Comparison of ENCODE assay signal across 10 mouse cellular contexts in genomic region chr1:170868905-170869283, GRCm38 (mm10). TPM values are rescaled to one million over a fixed set of nuclear protein-coding genes. Genes with fewer than 3 reads are reported as not detected.
A peak's percentile ranks its signal among the peaks of the same experiment; 100 is the strongest.
DNase-seq lines count a peak whose midpoint lies in the region; ATAC-seq and TF ChIP-seq lines count a peak whose summit lies in the region.
"Had no signal": no experiment of that assay in that cellular context is flagged by ENCODE, and none has a peak within 500 bp of the region (broad histone marks: within the 10 kb centered on the region; RNA-seq: fewer than 3 reads in every experiment).

No protein-coding gene starts in this region.

- DNase-seq in left cerebral cortex, adult 2 months (ENCODE audit: extremely low spot score in 1 of 2, low spot score in 2 of 2) = no peak
- DNase-seq in left cerebral cortex, adult 18-20 months (ENCODE audit: low spot score in 2 of 2) = no peak
- DNase-seq in left cerebral cortex, adult 9 months (ENCODE audit: low spot score in 2 of 2) = no peak
- no peak for DNase-seq in spleen, postnatal 10 days (ENCODE audit: low spot score in 2 of 2)
- DNase-seq in urinary bladder, postnatal 10 days (ENCODE audit: low spot score) = no peak

- peak overlapping the region; percentile 76 for H3K4me3 ChIP-seq in left cerebral cortex, adult 2 months
- peak overlapping the region; percentile 90 for H3K4me3 ChIP-seq in embryonic facial prominence, embryonic 13.5 days
- H3K4me3 ChIP-seq in intestine, embryonic 16.5 days (ENCODE audit: low read length) = peak overlapping the region; percentile 67
- H3K4me3 ChIP-seq in neural tube, embryonic 13.5 days = peak overlapping the region; percentile 87

- peaks cover 13% of the 10 kb centered on the region for H3K36me3 ChIP-seq in embryonic facial prominence, embryonic 13.5 days
- no peaks in the 10 kb centered on the region; the same call in 1 of the 2 replicates for H3K36me3 ChIP-seq in intestine, embryonic 16.5 days (ENCODE audit: control insufficient read depth, insufficient read depth, low read length)
- peaks cover 14% of the 10 kb centered on the region for H3K36me3 ChIP-seq in neural tube, embryonic 13.5 days

- 0 out of 2 replicates have a peak overlapping the region, but pooled peaks have one; percentile 50 for H3K27ac ChIP-seq in left cerebral cortex, adult 2 months
- no peak overlapping the region for H3K27ac ChIP-seq in embryonic facial prominence, embryonic 13.5 days
- no peak overlapping the region for H3K27ac ChIP-seq in intestine, embryonic 16.5 days (ENCODE audit: low read length)
- no peak overlapping the region for H3K27ac ChIP-seq in neural tube, embryonic 13.5 days (replicated peaks)

- 18% methylated on average over 14 of the region's 14 CpGs for WGBS in embryonic facial prominence, embryonic 13.5 days
- 17% methylated on average over 14 of the region's 14 CpGs for WGBS in intestine, embryonic 16.5 days
- WGBS in neural tube, embryonic 13.5 days = 21% methylated on average over 14 of the region's 14 CpGs

- H3K4me1 ChIP-seq in embryonic facial prominence, embryonic 13.5 days = peaks cover 8% of the 10 kb centered on the region
- H3K4me1 ChIP-seq in intestine, embryonic 16.5 days (ENCODE audit: control insufficient read depth, insufficient read depth, low read length) = no peaks in the 10 kb centered on the region
- H3K4me1 ChIP-seq in neural tube, embryonic 13.5 days (replicated peaks) = peaks cover 19% of the 10 kb centered on the region

- peak overlapping the region; percentile 66 for H3K9ac ChIP-seq in embryonic facial prominence, embryonic 13.5 days
- H3K9ac ChIP-seq in intestine, embryonic 16.5 days (ENCODE audit: low read depth, low read length) = peak overlapping the region; percentile 62
- peak overlapping the region; percentile 89 for H3K9ac ChIP-seq in neural tube, embryonic 13.5 days

- no peak for ATAC-seq in embryonic facial prominence, embryonic 13.5 days (ENCODE audit: insufficient number of reproducible peaks, insufficient read depth, low FRiP score, low TSS enrichment, low read depth)
- ATAC-seq in intestine, embryonic 16.5 days = peak; percentile 39
- ATAC-seq in neural tube, embryonic 13.5 days (ENCODE audit: low read depth) = peak; percentile 29; the same call in 1 of the 2 replicates

- H3K27me3 ChIP-seq in embryonic facial prominence, embryonic 13.5 days = no peaks in the 10 kb centered on the region
- no peaks in the 10 kb centered on the region for H3K27me3 ChIP-seq in intestine, embryonic 16.5 days (replicated peaks; ENCODE audit: control insufficient read depth, insufficient read depth, low read length)
- no peaks in the 10 kb centered on the region for H3K27me3 ChIP-seq in neural tube, embryonic 13.5 days

- H3K4me2 ChIP-seq in embryonic facial prominence, embryonic 13.5 days = peak overlapping the region; percentile 85
- H3K4me2 ChIP-seq in intestine, embryonic 16.5 days (ENCODE audit: low read depth, low read length) = peak overlapping the region; percentile 66
- H3K4me2 ChIP-seq in neural tube, embryonic 13.5 days = peak overlapping the region; percentile 79

- intact Hi-C loops in left cerebral cortex, adult 2 months (cut with DNase I) = no loop called here

- H3K9me3 ChIP-seq in embryonic facial prominence, embryonic 13.5 days = no peaks in the 10 kb centered on the region
- H3K9me3 ChIP-seq in intestine, embryonic 16.5 days (ENCODE audit: control insufficient read depth, low read length) = no peaks in the 10 kb centered on the region
- no peaks in the 10 kb centered on the region for H3K9me3 ChIP-seq in neural tube, embryonic 13.5 days

- no peak for TF ChIP-seq CTCF in left cerebral cortex, adult 2 months (IDR thresholded peaks at IDR 0.05)

RNA-seq across cellular contexts. Expression of gene Atf6, which starts 1.3 kb away (rescaled TPM):
- 10 to 100 TPM; 52.7 to 59.5 TPM for total RNA-seq in left cerebral cortex, adult 2 months (2021)
- total RNA-seq in left cerebral cortex, adult 18-20 months (2021) = 10 to 100 TPM; 47.1 to 50.7 TPM
- polyA plus RNA-seq in embryonic facial prominence, embryonic 13.5 days (2015; fragmentation: Nextera tagmentation; extraction: Ambion mirVana) = 7.3 and 7.8 TPM in 2 replicates
- 8.0 and 8.4 TPM in 2 replicates for polyA plus RNA-seq in intestine, embryonic 16.5 days (2015; fragmentation: Nextera tagmentation; extraction: Ambion mirVana)
- 7.3 and 8.1 TPM in 2 replicates for polyA plus RNA-seq in neural tube, embryonic 13.5 days (2015; fragmentation: Nextera tagmentation; extraction: Ambion mirVana)

RNA-seq across cellular contexts. Expression of gene Gm26620, which starts 16.0 kb away (rescaled TPM):
- under 1 TPM; 0.45 to 0.58 TPM for total RNA-seq in left cerebral cortex, adult 2 months (2021)
- total RNA-seq in left cerebral cortex, adult 18-20 months (2021) = under 1 TPM; 0.45 to 0.79 TPM
- polyA plus RNA-seq in embryonic facial prominence, embryonic 13.5 days (2015; fragmentation: Nextera tagmentation; extraction: Ambion mirVana) = 0.42 and 0.83 TPM in 2 replicates
- polyA plus RNA-seq in intestine, embryonic 16.5 days (2015; fragmentation: Nextera tagmentation; extraction: Ambion mirVana) = 2.1 and 2.4 TPM in 2 replicates
- 0.50 and 0.55 TPM in 2 replicates for polyA plus RNA-seq in neural tube, embryonic 13.5 days (2015; fragmentation: Nextera tagmentation; extraction: Ambion mirVana)
- polyA plus RNA-seq: activated CD4-positive, CD25-positive, alpha-beta regulatory T cell, adult 4 months had no signal

RNA-seq across cellular contexts. Expression of gene Dusp12, which starts 16.4 kb away (rescaled TPM):
- 10 to 100 TPM; 14.3 to 15.5 TPM for total RNA-seq in left cerebral cortex, adult 2 months (2021)
- total RNA-seq in left cerebral cortex, adult 18-20 months (2021) = 10 to 100 TPM; 15.1 to 16.7 TPM
- 52.3 and 54.4 TPM in 2 replicates for polyA plus RNA-seq in embryonic facial prominence, embryonic 13.5 days (2015; fragmentation: Nextera tagmentation; extraction: Ambion mirVana)
- polyA plus RNA-seq in intestine, embryonic 16.5 days (2015; fragmentation: Nextera tagmentation; extraction: Ambion mirVana) = 84.6 and 89.8 TPM in 2 replicates
- 39.5 and 45.3 TPM in 2 replicates for polyA plus RNA-seq in neural tube, embryonic 13.5 days (2015; fragmentation: Nextera tagmentation; extraction: Ambion mirVana)

RNA-seq across cellular contexts. Expression of gene Fcrlb, which starts 43.8 kb away (rescaled TPM):
- under 1 TPM; 0.97 to 0.98 TPM for total RNA-seq in left cerebral cortex, adult 2 months (2021)
- total RNA-seq in left cerebral cortex, adult 18-20 months (2021) = under 1 TPM; 0.45 to 0.77 TPM
- polyA plus RNA-seq in embryonic facial prominence, embryonic 13.5 days (2015; fragmentation: Nextera tagmentation; extraction: Ambion mirVana) = not detected in 2 replicates
- polyA plus RNA-seq in intestine, embryonic 16.5 days (2015; fragmentation: Nextera tagmentation; extraction: Ambion mirVana) = 0.27 TPM in 1 of 2 replicates, not detected in the other
- 0.39 and 0.50 TPM in 2 replicates for polyA plus RNA-seq in neural tube, embryonic 13.5 days (2015; fragmentation: Nextera tagmentation; extraction: Ambion mirVana)
- total RNA-seq: gastrocnemius, postnatal 25 days had no signal
- polyA plus RNA-seq: activated CD4-positive, CD25-positive, alpha-beta regulatory T cell, adult 4 months had no signal

RNA-seq across cellular contexts. Expression of gene Fcrla, which starts 58.5 kb away (rescaled TPM):
- total RNA-seq in left cerebral cortex, adult 2 months (2021) = not detected
- total RNA-seq in left cerebral cortex, adult 18-20 months (2021) = not detected
- polyA plus RNA-seq in embryonic facial prominence, embryonic 13.5 days (2015; fragmentation: Nextera tagmentation; extraction: Ambion mirVana) = not detected in 2 replicates
- 0.10 TPM in 1 of 2 replicates, not detected in the other for polyA plus RNA-seq in intestine, embryonic 16.5 days (2015; fragmentation: Nextera tagmentation; extraction: Ambion mirVana)
- polyA plus RNA-seq in neural tube, embryonic 13.5 days (2015; fragmentation: Nextera tagmentation; extraction: Ambion mirVana) = not detected in 2 replicates
- total RNA-seq: gastrocnemius, postnatal 25 days had no signal
